ENCODE assay signal across 23 mouse cellular contexts in genomic region chr2:6794858-6795257, GRCm38 (mm10).
DNase-seq lines count a peak whose midpoint lies in the region; ATAC-seq and TF ChIP-seq lines count a peak whose summit lies in the region.
"Had no signal": no experiment of that assay in that cellular context is flagged by ENCODE, and none has a peak within 500 bp of the region (broad histone marks: within the 10 kb centered on the region; RNA-seq: fewer than 3 reads in every experiment).

No protein-coding gene starts in this region.

- peaks cover 2% of the 10 kb centered on the region for H3K79me3 ChIP-seq in C2C12 (ENCODE audit: low read depth)

- no peak overlapping the region for H3K9ac ChIP-seq in heart, embryonic 14.5 days (ENCODE audit: low read length)
- no peak overlapping the region for H3K9ac ChIP-seq in kidney, embryonic 14.5 days (ENCODE audit: low read depth, low read length)
- H3K9ac ChIP-seq: embryonic facial prominence, embryonic 13.5 days; forebrain, embryonic 15.5 days; hindbrain, embryonic 12.5 days had no signal

- peak; percentile 6 for DNase-seq in embryo, embryonic 10 days (ENCODE audit: low spot score)
- DNase-seq in embryo, embryonic 9.5 days (ENCODE audit: extremely low spot score) = no peak
- DNase-seq in heart, adult 9 months (ENCODE audit: low spot score in 2 of 2) = no peak
- peak; percentile 10 for DNase-seq in mesoderm, embryonic 11.5 days (ENCODE audit: low read depth, low spot score)
- DNase-seq: adrenal gland, postnatal 14 days; cerebellum, adult 18-20 months; cerebellum, postnatal 10 days; embryo, embryonic 11 days; gastrocnemius, postnatal 10 days; heart, postnatal 10 days; heart, postnatal 4 days had no signal

- no peak overlapping the region for H3ac ChIP-seq in C2C12 (ENCODE audit: control insufficient read depth, insufficient read length, low read depth)

- no peaks in the 10 kb centered on the region for H3K9me3 ChIP-seq in heart, embryonic 14.5 days (ENCODE audit: control insufficient read depth, low read length)
- H3K9me3 ChIP-seq in kidney, embryonic 14.5 days (ENCODE audit: control insufficient read depth, low read length) = no peaks in the 10 kb centered on the region
- H3K9me3 ChIP-seq: embryonic facial prominence, embryonic 13.5 days; forebrain, embryonic 15.5 days; hindbrain, embryonic 12.5 days had no signal

- H3K79me2 ChIP-seq in C2C12 (ENCODE audit: control insufficient read depth, insufficient read depth) = no peaks in the 10 kb centered on the region

- H3K27ac ChIP-seq in heart, embryonic 14.5 days (replicated peaks in 1 of 2; ENCODE audit: control insufficient read depth in 1 of 2, insufficient read depth in 1 of 2, low read depth in 2 of 2, low read length in 2 of 2) = no peak overlapping the region
- no peak overlapping the region for H3K27ac ChIP-seq in kidney, embryonic 14.5 days (ENCODE audit: low read depth, low read length)
- H3K27ac ChIP-seq: embryonic facial prominence, embryonic 13.5 days; forebrain, embryonic 15.5 days; hindbrain, embryonic 12.5 days had no signal

- TF ChIP-seq CTCF in C2C12 (IDR thresholded peaks at IDR 0.05; ENCODE audit: control insufficient read depth, insufficient read depth, insufficient read length) = no peak

- ATAC-seq in heart, embryonic 14.5 days (ENCODE audit: insufficient number of reproducible peaks, insufficient read depth, low FRiP score, low read depth) = no peak
- no peak for ATAC-seq in frontal cortex, adult (ENCODE audit: low TSS enrichment)
- ATAC-seq in kidney, embryonic 14.5 days (ENCODE audit: low FRiP score, low TSS enrichment) = no peak
- ATAC-seq: activated CD4-positive, CD25-positive, alpha-beta regulatory T cell, adult 4 months; forebrain, embryonic 15.5 days; hindbrain, embryonic 16.5 days; inflammation-experienced regulatory T-cells, adult 6 months; intestine, postnatal 0 days had no signal

- no peaks in the 10 kb centered on the region for H3K36me3 ChIP-seq in heart, embryonic 14.5 days (ENCODE audit: control insufficient read depth, insufficient read depth, low read length)
- no peaks in the 10 kb centered on the region for H3K36me3 ChIP-seq in C2C12 (ENCODE audit: control insufficient read depth, insufficient read depth)
- no peaks in the 10 kb centered on the region for H3K36me3 ChIP-seq in kidney, embryonic 14.5 days (ENCODE audit: control insufficient read depth, insufficient read depth, low read length)
- H3K36me3 ChIP-seq: embryonic facial prominence, embryonic 13.5 days; forebrain, embryonic 15.5 days; hindbrain, embryonic 12.5 days had no signal

- peaks cover 0 to 14% of the 10 kb centered on the region in 2 experiments; a peak in 3 of 4 replicates for H3K4me1 ChIP-seq in heart, embryonic 14.5 days (ENCODE audit: control insufficient read depth in 2 of 2, insufficient read depth in 2 of 2, low read length in 2 of 2)
- H3K4me1 ChIP-seq in kidney, embryonic 14.5 days (ENCODE audit: control insufficient read depth, insufficient read depth, low read length) = no peaks in the 10 kb centered on the region
- H3K4me1 ChIP-seq: embryonic facial prominence, embryonic 13.5 days had no signal

- H3K4me2 ChIP-seq in heart, embryonic 14.5 days (ENCODE audit: low read length) = peak overlapping the region; percentile 24
- no peak overlapping the region for H3K4me2 ChIP-seq in kidney, embryonic 14.5 days (replicated peaks; ENCODE audit: low read depth, low read length)
- H3K4me2 ChIP-seq: embryonic facial prominence, embryonic 13.5 days; forebrain, embryonic 15.5 days; heart, embryonic 11.5 days; hindbrain, embryonic 12.5 days had no signal

- no peak overlapping the region for H3K4me3 ChIP-seq in heart, embryonic 14.5 days (ENCODE audit: control insufficient read depth in 1 of 2, insufficient read depth in 1 of 2, low read depth in 1 of 2, low read length in 2 of 2)
- no peak overlapping the region for H3K4me3 ChIP-seq in C2C12 (ENCODE audit: insufficient read depth, poor library complexity, severe bottlenecking)
- no peak overlapping the region for H3K4me3 ChIP-seq in kidney, embryonic 14.5 days (ENCODE audit: low read length)
- H3K4me3 ChIP-seq: embryonic facial prominence, embryonic 13.5 days; forebrain, embryonic 15.5 days; hindbrain, embryonic 12.5 days had no signal

- 28% methylated on average over 7 of the region's 7 CpGs for WGBS in heart, embryonic 14.5 days
- WGBS in kidney, embryonic 14.5 days = 81% methylated on average over 7 of the region's 7 CpGs

- no peaks in the 10 kb centered on the region for H3K27me3 ChIP-seq in heart, embryonic 14.5 days (ENCODE audit: control insufficient read depth, insufficient read depth, low read length)
- no peaks in the 10 kb centered on the region for H3K27me3 ChIP-seq in C2C12 (ENCODE audit: control insufficient read depth, insufficient read depth, insufficient read length)
- H3K27me3 ChIP-seq in kidney, embryonic 14.5 days (ENCODE audit: control insufficient read depth, insufficient read depth, low read length) = no peaks in the 10 kb centered on the region
- H3K27me3 ChIP-seq: embryonic facial prominence, embryonic 13.5 days; forebrain, embryonic 15.5 days; hindbrain, embryonic 12.5 days had no signal

TF ChIP-seq in C2C12, 6 proteins besides CTCF, POLR2A, EP300 and RAD21:
- TF ChIP-seq FOSL1 (IDR thresholded peaks at IDR 0.05; ENCODE audit: insufficient read depth, low read length, poor library complexity, severe bottlenecking) (no peak), CEBPB (IDR thresholded peaks at IDR 0.05; ENCODE audit: low read depth) (no peak), MAX (IDR thresholded peaks at IDR 0.05) (no peak), MYOD1 (IDR thresholded peaks at IDR 0.05; ENCODE audit: control insufficient read depth, insufficient read length, low read depth) (peak; percentile 54), MYOG (IDR thresholded peaks at IDR 0.05; ENCODE audit: control insufficient read depth, extremely low read depth, insufficient read length) (no peak)

Comparison
In these comparisons a context has a peak if more than half of its experiments do, and no peak if none do; other contexts are left out.
1. DNase-seq: peak in embryo, embryonic 10 days (single experiment) and mesoderm, embryonic 11.5 days (single experiment); none in embryo, embryonic 9.5 days (single experiment) and heart, adult 9 months (0 of 2).